Mouse (Mus musculus): Measurements from ENCODE around the gene Zfp617. TPM values are rescaled to one million over a fixed set of nuclear protein-coding genes. Genes with fewer than 3 reads are reported as not detected.
"Not testable (repeated sequence)": the region's sequence is repeated elsewhere in the genome, so short reads cannot be mapped to it uniquely, and the experiment has no call there.

Zfp617 gene
- total RNA-seq (2014; rRNA removed; ENCODE audit: low replicate concordance) (18.3 and 18.9 TPM in 2 replicates), polyA plus RNA-seq (2015; fragmentation: Nextera tagmentation; extraction: Ambion mirVana) (20.2 and 21.9 TPM in 2 replicates)

DNA sequence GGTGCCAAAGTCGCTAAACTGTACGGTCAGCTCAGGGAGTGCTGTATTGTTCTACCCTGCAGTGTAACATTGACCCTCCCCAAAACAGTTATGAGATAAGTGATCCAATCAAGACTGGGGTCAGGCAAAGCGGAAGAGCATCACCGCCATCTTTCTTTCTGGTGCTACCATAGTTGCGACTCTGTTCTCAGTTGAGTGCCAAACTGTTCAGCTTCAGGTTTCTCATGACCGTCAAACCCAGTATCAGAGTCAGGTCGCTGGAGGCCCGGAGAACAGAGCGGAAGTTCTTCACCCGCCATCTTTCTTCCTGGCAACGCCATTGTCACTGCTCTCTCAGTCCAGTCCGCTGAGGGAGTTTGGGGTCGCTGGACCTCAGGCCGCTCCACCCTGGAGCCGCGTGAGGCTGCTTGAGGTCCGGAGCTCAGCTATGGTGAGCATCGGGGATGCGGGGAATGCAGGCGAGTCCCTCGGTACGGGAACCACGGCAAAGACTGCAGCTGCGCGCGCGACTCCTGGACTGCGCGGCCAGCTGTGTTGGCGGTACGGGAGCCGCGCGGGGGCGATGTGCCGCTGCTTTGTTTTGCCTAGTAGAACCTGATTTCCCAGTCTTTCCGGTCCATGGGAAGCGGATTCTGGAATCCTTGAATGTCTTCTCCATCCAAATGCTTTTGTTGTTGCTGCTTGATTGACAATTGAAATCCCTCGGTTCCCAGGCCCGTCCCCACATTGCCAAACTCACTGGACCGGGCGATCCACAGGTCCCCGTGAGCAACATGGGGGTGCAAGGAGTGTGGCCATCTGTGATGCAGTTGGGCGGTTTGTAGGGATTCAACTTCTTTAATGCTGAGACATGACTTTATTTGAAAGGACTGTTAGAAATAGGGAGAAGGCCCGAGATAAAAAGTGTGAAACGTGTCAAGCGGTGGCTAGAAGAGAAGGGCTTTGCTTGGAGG is at the start of gene Zfp617, which contains the start of gene Zfp882:
Zfp617 (plus strand) TSS at position 327 of the 953 bp plus-strand sequence.
Zfp882 (plus strand) TSS at position 300 of the 953 bp plus-strand sequence.
- H3K4me2 ChIP-seq (ENCODE audit: low read depth, low read length), result peak within 1 kb of the TSS; percentile 64
- ATAC-seq (ENCODE audit: insufficient read depth, low read depth), result peak; percentile 95
- peaks cover under 1% of the 10 kb centered on the region; the same call in 1 of the 2 replicates for H3K36me3 ChIP-seq (replicated peaks; ENCODE audit: control insufficient read depth, insufficient read depth, low read length)
- peak within 1 kb of the TSS; percentile 83 for H3K4me3 ChIP-seq (ENCODE audit: low read depth, low read length)
- TF ChIP-seq EP300 (IDR thresholded peaks at IDR 0.05; ENCODE audit: low read depth) (no peak), CTCF (IDR thresholded peaks at IDR 0.05; ENCODE audit: low read depth) (peak; percentile 62)
- H3K9ac ChIP-seq (replicated peaks; ENCODE audit: low read depth, low read length), result peak within 1 kb of the TSS; percentile 82
- 0 out of 2 replicates have a peak, but pooled peaks cover 4% of the 10 kb centered on the region for H3K4me1 ChIP-seq (ENCODE audit: control insufficient read depth, insufficient read depth)
- 5% methylated on average over 47 of the region's 47 CpGs for WGBS
- H3K27ac ChIP-seq (ENCODE audit: low read depth), result peak within 1 kb of the TSS; percentile 95
- DNase-seq (ENCODE audit: low spot score), result peak; percentile 81
- H3K9me3 ChIP-seq (replicated peaks; ENCODE audit: control insufficient read depth, low read length), result no peaks in the 10 kb centered on the region; the same call in 1 of the 2 replicates
- no peaks in the 10 kb centered on the region for H3K27me3 ChIP-seq (ENCODE audit: control insufficient read depth, insufficient read depth, low read length)

- not testable (repeated sequence) for H3K4me1 ChIP-seq (ENCODE audit: control insufficient read depth, insufficient read depth); H3K27ac ChIP-seq (ENCODE audit: low read depth); H3K27me3 ChIP-seq (ENCODE audit: control insufficient read depth, insufficient read depth, low read length); H3K36me3 ChIP-seq (replicated peaks; ENCODE audit: control insufficient read depth, insufficient read depth, low read length); H3K4me3 ChIP-seq (ENCODE audit: low read depth, low read length); H3K4me2 ChIP-seq (ENCODE audit: low read depth, low read length); ATAC-seq (ENCODE audit: insufficient read depth, low read depth); H3K9me3 ChIP-seq (replicated peaks; ENCODE audit: control insufficient read depth, low read length); H3K9ac ChIP-seq (replicated peaks; ENCODE audit: low read depth, low read length)
- DNase-seq (ENCODE audit: low spot score), result peak; percentile 16
- 50% methylated on average over 1 of the region's 1 CpGs for WGBS
Observed at GRCm38 (mm10) chr8:71861551-71861950, 46.9 kb upstream of the Zfp617 start.

- not testable (repeated sequence) for ATAC-seq (ENCODE audit: insufficient read depth, low read depth)
Observed at GRCm38 (mm10) chr8:71862038-71862437, 46.4 kb upstream of the Zfp617 start.

DNA sequence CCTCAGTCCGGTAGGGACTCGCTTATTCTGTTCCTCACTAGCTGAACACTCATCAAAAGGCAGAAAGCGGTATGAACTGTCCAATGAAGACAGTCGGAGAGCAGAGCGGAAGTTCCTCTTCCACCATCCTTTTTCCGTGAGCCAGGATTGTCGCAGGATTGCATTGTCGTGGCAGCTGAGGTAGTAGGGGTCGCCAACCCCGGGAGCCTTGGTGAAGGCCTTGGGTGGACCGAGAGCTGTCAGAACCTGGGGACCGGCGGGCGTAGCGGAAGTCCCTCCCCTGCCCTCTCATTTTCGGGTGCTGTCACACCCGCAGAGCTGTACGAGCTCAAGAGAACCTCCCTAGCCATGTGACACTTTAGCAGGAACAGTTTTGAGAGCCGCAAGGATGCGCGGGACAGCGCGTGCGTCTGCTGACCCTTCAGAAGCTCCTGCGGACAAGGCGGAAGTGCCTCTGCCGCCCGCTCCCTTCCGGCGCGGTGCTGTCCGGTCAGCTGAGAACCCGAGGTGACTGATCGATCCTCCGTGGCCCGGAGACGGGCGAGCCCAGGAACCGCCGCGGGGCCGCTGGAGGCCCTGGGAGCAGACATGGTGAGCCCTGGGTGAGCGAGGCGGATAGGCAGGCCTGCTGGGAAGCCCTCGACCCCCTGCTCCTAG is 26.7 kb upstream of the Zfp617 start, which contains the start of gene Zfp709:
Zfp709 (plus strand) TSS at position 402 of the 657 bp plus-strand sequence.
- WGBS, result 5% methylated on average over 45 of the region's 45 CpGs

More at GRCm38 (mm10) chr8:71862038-71862437, 46.4 kb upstream of the Zfp617 start:
- H3K27ac ChIP-seq (ENCODE audit: low read depth); DNase-seq (ENCODE audit: low spot score); H3K4me3 ChIP-seq (ENCODE audit: low read depth, low read length); H3K36me3 ChIP-seq (replicated peaks; ENCODE audit: control insufficient read depth, insufficient read depth, low read length); H3K4me2 ChIP-seq (ENCODE audit: low read depth, low read length); H3K9me3 ChIP-seq (replicated peaks; ENCODE audit: control insufficient read depth, low read length); H3K4me1 ChIP-seq (ENCODE audit: control insufficient read depth, insufficient read depth); H3K9ac ChIP-seq (replicated peaks; ENCODE audit: low read depth, low read length); H3K27me3 ChIP-seq (ENCODE audit: control insufficient read depth, insufficient read depth, low read length): not testable (repeated sequence)

GRCm38 (mm10) chr8:71900666-71901065 is 7.8 kb upstream of the Zfp617 start:
- not testable (repeated sequence) for H3K27me3 ChIP-seq (ENCODE audit: control insufficient read depth, insufficient read depth, low read length); H3K4me3 ChIP-seq (ENCODE audit: low read depth, low read length); ATAC-seq (ENCODE audit: insufficient read depth, low read depth); H3K36me3 ChIP-seq (replicated peaks; ENCODE audit: control insufficient read depth, insufficient read depth, low read length); H3K4me1 ChIP-seq (ENCODE audit: control insufficient read depth, insufficient read depth); H3K4me2 ChIP-seq (ENCODE audit: low read depth, low read length); H3K9me3 ChIP-seq (replicated peaks; ENCODE audit: control insufficient read depth, low read length); DNase-seq (ENCODE audit: low spot score); H3K9ac ChIP-seq (replicated peaks; ENCODE audit: low read depth, low read length); H3K27ac ChIP-seq (ENCODE audit: low read depth)
- 42% methylated on average over 11 of the region's 11 CpGs for WGBS

More for the DNA sequence above, 26.7 kb upstream of the Zfp617 start, which contains the start of gene Zfp709:
- Histone ChIP-seq H3K27me3 (ENCODE audit: control insufficient read depth, insufficient read depth, low read length) (no peaks in the 10 kb centered on the region), H3K27ac (ENCODE audit: low read depth) (peak within 1 kb of the TSS; percentile 81), H3K4me1 (ENCODE audit: control insufficient read depth, insufficient read depth) (peaks cover 8% of the 10 kb centered on the region), H3K9me3 (replicated peaks; ENCODE audit: control insufficient read depth, low read length) (peaks cover 19% of the 10 kb centered on the region; the same call in 1 of the 2 replicates), H3K4me3 (ENCODE audit: low read depth, low read length) (peak within 1 kb of the TSS; percentile 73), H3K4me2 (ENCODE audit: low read depth, low read length) (peak within 1 kb of the TSS; percentile 95), H3K9ac (replicated peaks; ENCODE audit: low read depth, low read length) (peak within 1 kb of the TSS; percentile 87), H3K36me3 (replicated peaks; ENCODE audit: control insufficient read depth, insufficient read depth, low read length) (peaks cover 21% of the 10 kb centered on the region)
- TF ChIP-seq CTCF (IDR thresholded peaks at IDR 0.05; ENCODE audit: low read depth) (no peak), EP300 (IDR thresholded peaks at IDR 0.05; ENCODE audit: low read depth) (no peak)
- peak; percentile 78 for DNase-seq (ENCODE audit: low spot score)
- ATAC-seq (ENCODE audit: insufficient read depth, low read depth), result peak; percentile 93

DNA sequence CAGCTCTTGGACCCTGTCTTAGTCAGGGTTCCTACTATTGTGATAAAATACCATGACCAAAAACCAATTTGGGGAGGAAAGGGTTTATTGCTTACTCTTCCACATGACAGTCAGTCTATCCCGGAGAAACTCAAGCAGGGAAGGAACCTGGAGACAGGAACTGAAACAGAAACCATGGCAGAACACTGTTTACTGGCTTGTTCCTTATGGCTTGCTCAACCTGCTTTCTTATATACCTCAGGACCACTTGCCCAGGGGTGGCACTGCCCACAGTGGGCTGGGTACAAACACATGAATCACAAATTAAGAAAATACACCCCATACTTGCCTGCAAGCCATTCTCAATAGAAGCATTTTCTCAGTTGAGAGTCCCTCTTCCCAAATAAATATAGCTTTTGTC is 5.4 kb upstream of the Zfp617 start:
- H3K9ac ChIP-seq (replicated peaks; ENCODE audit: low read depth, low read length); H3K4me1 ChIP-seq (ENCODE audit: control insufficient read depth, insufficient read depth); H3K36me3 ChIP-seq (replicated peaks; ENCODE audit: control insufficient read depth, insufficient read depth, low read length); H3K4me3 ChIP-seq (ENCODE audit: low read depth, low read length); DNase-seq (ENCODE audit: low spot score); H3K27ac ChIP-seq (ENCODE audit: low read depth); ATAC-seq (ENCODE audit: insufficient read depth, low read depth); H3K4me2 ChIP-seq (ENCODE audit: low read depth, low read length); H3K27me3 ChIP-seq (ENCODE audit: control insufficient read depth, insufficient read depth, low read length); H3K9me3 ChIP-seq (replicated peaks; ENCODE audit: control insufficient read depth, low read length): not testable (repeated sequence)
- WGBS, result 50% methylated on average over 1 of the region's 1 CpGs
